Mouse (Mus musculus): ENCODE results near the gene Gm20929. TPM values are rescaled to one million over a fixed set of nuclear protein-coding genes. Genes with fewer than 3 reads are reported as not detected.
"Not testable (repeated sequence)": the region's sequence is repeated elsewhere in the genome, so short reads cannot be mapped to it uniquely, and the experiment has no call there.

Gene Gm20929
- total RNA-seq (2021): not detected

- intact Hi-C loops (cut with DNase I); DNase-seq: not testable (repeated sequence)
Measured at GRCm38 (mm10) chrY:53843649-53844048, at the start of gene Gm20929. Gm20929 (plus strand) TSS chrY:53843949.

All from heart, postnatal 36 days (tissue).